Mouse (Mus musculus) small intestine, adult 2 months (tissue): ENCODE data around the gene Dclk3. TPM values are rescaled to one million over a fixed set of nuclear protein-coding genes. Genes with fewer than 3 reads are reported as not detected.

ENCODE experiments used
- H3K27ac ChIP-seq: fragments of 200-500 bp; 2 replicates; pipeline ENCODE4 v1.5.1; 2012; ENCODE audit warnings: low read depth, low read length, control low read depth, inconsistent platforms; ENCODE audit not compliant: insufficient read depth
- H3K27me3 ChIP-seq: fragments of 200-500 bp; 2 replicates; pipeline ENCODE4 v1.6.1; 2012; ENCODE audit warnings: mild to moderate bottlenecking, moderate library complexity, low read length, inconsistent platforms; ENCODE audit not compliant: control insufficient read depth, insufficient read depth
- H3K36me3 ChIP-seq: fragments of 200-500 bp; 2 replicates; pipeline ENCODE4 v1.6.1; 2012; ENCODE audit warnings: mild to moderate bottlenecking, low read length, control low read depth, inconsistent platforms; ENCODE audit not compliant: control insufficient read depth, insufficient read depth
- H3K4me1 ChIP-seq: fragments of 200-500 bp; 2 replicates; pipeline ENCODE4 v1.6.1; 2012; ENCODE audit warnings: low read length, inconsistent platforms, mixed read lengths; ENCODE audit not compliant: control insufficient read depth, insufficient read depth, insufficient read length
- H3K4me3 ChIP-seq: fragments of 200-500 bp; 2 replicates; pipeline ENCODE4 v1.5.1; 2012; ENCODE audit warnings: low read depth, mild to moderate bottlenecking, control low read depth, inconsistent platforms, low read length, moderate library complexity
- CTCF ChIP-seq: fragments of 200-500 bp; IDR thresholded peaks from 2 replicates; pipeline ENCODE4 v1.5.1; 2012; ENCODE audit warnings: low read depth, mild to moderate bottlenecking, control low read depth, inconsistent platforms, low read length, moderate library complexity, mixed read lengths; ENCODE audit not compliant: insufficient replicate concordance, insufficient read length; ENCODE audit errors: extremely low read depth
- POLR2A ChIP-seq: fragments of 200-500 bp; IDR thresholded peaks from 2 replicates; pipeline ENCODE4 v1.6.1; 2012; ENCODE audit warnings: low read depth, mild to moderate bottlenecking, control low read depth, inconsistent platforms, low read length, moderate library complexity
- WGBS: fragments of 180-500 bp; shearing (Covaris S2); methylation state at CpG from one replicate; pipeline ENCODE4 v1.1.7; 2018; 5-methylcytosine and 5-hydroxymethylcytosine counted together
- polyA plus RNA-seq: library from polyadenylated mRNA; depleted of rRNA; stranded (reverse); fragments of >200 nt; gene quantifications from 2 replicates; pipeline ENCODE4 v1.2.3, GENCODE M21; 2012

Dclk3 gene
- polyA plus RNA-seq, 1 experiment = 2.2 TPM

GRCm38 (mm10) chr9:111506075-111506474, 67.2 kb downstream of the Dclk3 start:
- Histone ChIP-seq H3K4me3 (no peak overlapping the region), H3K27ac (no peak overlapping the region), H3K4me1 (no peaks in the 10 kb centered on the region), H3K27me3 (no peaks in the 10 kb centered on the region), H3K36me3 (no peaks in the 10 kb centered on the region)
- 65% methylated on average over 3 of the region's 3 CpGs for WGBS
- TF ChIP-seq CTCF (no peak), POLR2A (no peak)

GRCm38 (mm10) chr9:111514586-111515473, 75.9 kb downstream of the Dclk3 start:
- WGBS = 86% methylated on average over 15 of the region's 15 CpGs
- H3K27me3 ChIP-seq = no peaks in the 10 kb centered on the region
- H3K4me1 ChIP-seq = peaks cover 2% of the 10 kb centered on the region; the same call in 1 of the 2 replicates
- H3K4me3 ChIP-seq = no peak overlapping the region
- no peaks in the 10 kb centered on the region for H3K36me3 ChIP-seq
- TF ChIP-seq POLR2A = no peak
- TF ChIP-seq CTCF = no peak
- no peak overlapping the region for H3K27ac ChIP-seq

- Histone ChIP-seq H3K36me3 (no peaks in the 10 kb centered on the region), H3K4me1 (peaks cover 2% of the 10 kb centered on the region; the same call in 1 of the 2 replicates), H3K4me3 (no peak overlapping the region), H3K27ac (no peak overlapping the region), H3K27me3 (no peaks in the 10 kb centered on the region)
- TF ChIP-seq POLR2A (no peak), CTCF (no peak)
- WGBS = 58% methylated on average over 3 of the region's 3 CpGs
Observed at GRCm38 (mm10) chr9:111515536-111515935, 76.7 kb downstream of the Dclk3 start.

GRCm38 (mm10) chr9:111522226-111522625, 83.3 kb downstream of the Dclk3 start:
- no peaks in the 10 kb centered on the region for H3K4me1 ChIP-seq
- H3K4me3 ChIP-seq = no peak overlapping the region
- no peaks in the 10 kb centered on the region for H3K36me3 ChIP-seq
- whole genome bisulfite sequencing = 90% methylated on average over 7 of the region's 7 CpGs
- no peaks in the 10 kb centered on the region for H3K27me3 ChIP-seq
- H3K27ac ChIP-seq = no peak overlapping the region
- TF ChIP-seq CTCF = no peak
- TF ChIP-seq POLR2A = no peak

- H3K27me3 ChIP-seq = no peaks in the 10 kb centered on the region
- WGBS = 93% methylated on average over 11 of the region's 11 CpGs
- no peak for TF ChIP-seq POLR2A
- no peak for TF ChIP-seq CTCF
Observed at GRCm38 (mm10) chr9:111523111-111523510, 84.2 kb downstream of the Dclk3 start.

GRCm38 (mm10) chr9:111523871-111524270, 85.0 kb downstream of the Dclk3 start:
- no peak overlapping the region for H3K27ac ChIP-seq
- H3K27me3 ChIP-seq = no peaks in the 10 kb centered on the region
- no peaks in the 10 kb centered on the region for H3K36me3 ChIP-seq
- H3K4me3 ChIP-seq = no peak overlapping the region
- 95% methylated on average over 3 of the region's 3 CpGs for WGBS
- TF ChIP-seq POLR2A = no peak
- no peak for TF ChIP-seq CTCF
- H3K4me1 ChIP-seq = no peaks in the 10 kb centered on the region

More at GRCm38 (mm10) chr9:111523111-111523510, 84.2 kb downstream of the Dclk3 start:
- Histone ChIP-seq H3K36me3 (no peaks in the 10 kb centered on the region), H3K4me3 (no peak overlapping the region), H3K4me1 (no peaks in the 10 kb centered on the region), H3K27ac (no peak overlapping the region)

GRCm38 (mm10) chr9:111534744-111535423, 96.0 kb downstream of the Dclk3 start:
- H3K4me1 ChIP-seq = peaks cover 8% of the 10 kb centered on the region; the same call in 1 of the 2 replicates
- TF ChIP-seq POLR2A = no peak
- no peak for TF ChIP-seq CTCF
- WGBS = 16% methylated on average over 7 of the region's 7 CpGs
- no peaks in the 10 kb centered on the region for H3K27me3 ChIP-seq
- H3K27ac ChIP-seq = no peak overlapping the region
- no peak overlapping the region for H3K4me3 ChIP-seq
- H3K36me3 ChIP-seq = no peaks in the 10 kb centered on the region
